Mouse (Mus musculus) C2C12 (cell line): ENCODE results near the gene Natd1. TPM values are rescaled to one million over a fixed set of nuclear protein-coding genes. Genes with fewer than 3 reads are reported as not detected.
A peak's percentile ranks its signal among the peaks of the same experiment; 100 is the strongest.

ENCODE experiments used
- H3K27me3 ChIP-seq: one replicate; pipeline ENCODE4 v1.6.1; 2011; ENCODE audit not compliant: control insufficient read depth, insufficient read depth, insufficient read length
- H3K36me3 ChIP-seq: one replicate; pipeline ENCODE4 v1.6.1; 2011; ENCODE audit not compliant: control insufficient read depth, insufficient read depth
- H3K4me3 ChIP-seq: one replicate; pipeline ENCODE4 v1.5.1; 2011; ENCODE audit warnings: mild to moderate bottlenecking, control low read depth; ENCODE audit not compliant: poor library complexity, insufficient read depth, severe bottlenecking
- H3K79me2 ChIP-seq: one replicate; pipeline ENCODE4 v1.6.1; 2011; ENCODE audit not compliant: control insufficient read depth, insufficient read depth
- H3K79me3 ChIP-seq: one replicate; pipeline ENCODE4 v1.6.1; 2011; ENCODE audit warnings: low read depth, control low read depth
- H3ac ChIP-seq: one replicate; pipeline ENCODE3; 2011; ENCODE audit warnings: low read depth; ENCODE audit not compliant: control insufficient read depth, insufficient read length
- CEBPB ChIP-seq: IDR thresholded peaks from one replicate; pipeline ENCODE4 v1.6.1; 2011; ENCODE audit warnings: low read depth, mild to moderate bottlenecking, control low read depth, moderate library complexity
- CTCF ChIP-seq: IDR thresholded peaks from one replicate; pipeline ENCODE4 v1.5.1; 2011; ENCODE audit not compliant: control insufficient read depth, insufficient read depth, insufficient read length
- FOSL1 ChIP-seq: IDR thresholded peaks from one replicate; pipeline ENCODE4 v1.8.0; 2011; ENCODE audit warnings: mild to moderate bottlenecking, low read length; ENCODE audit not compliant: poor library complexity, insufficient read depth, severe bottlenecking
- MAX ChIP-seq: IDR thresholded peaks from one replicate; pipeline ENCODE4 v1.6.1; 2011; ENCODE audit warnings: mild to moderate bottlenecking, control low read depth
- MYOD1 ChIP-seq: IDR thresholded peaks from one replicate; pipeline ENCODE4 v1.6.1; 2011; ENCODE audit warnings: low read depth; ENCODE audit not compliant: control insufficient read depth, insufficient read length
- MYOG ChIP-seq: IDR thresholded peaks from one replicate; pipeline ENCODE4 v1.6.1; 2011; ENCODE audit not compliant: control insufficient read depth, insufficient read length; ENCODE audit errors: extremely low read depth
- USF1 ChIP-seq: IDR thresholded peaks from one replicate; pipeline ENCODE4 v1.6.1; 2011; ENCODE audit warnings: low read depth, mild to moderate bottlenecking, control low read depth, moderate library complexity
- polyA plus RNA-seq: library from polyadenylated mRNA; unstranded; fragments of >200 nt; fragmentation: generic; extraction: Trizol; gene quantifications from one replicate; pipeline ENCODE4 v1.2.1, GENCODE M21; 2012; ENCODE audit warnings: missing spikeins

Natd1 gene
- polyA plus RNA-seq, 1 experiment, result 8.4 TPM

DNA sequence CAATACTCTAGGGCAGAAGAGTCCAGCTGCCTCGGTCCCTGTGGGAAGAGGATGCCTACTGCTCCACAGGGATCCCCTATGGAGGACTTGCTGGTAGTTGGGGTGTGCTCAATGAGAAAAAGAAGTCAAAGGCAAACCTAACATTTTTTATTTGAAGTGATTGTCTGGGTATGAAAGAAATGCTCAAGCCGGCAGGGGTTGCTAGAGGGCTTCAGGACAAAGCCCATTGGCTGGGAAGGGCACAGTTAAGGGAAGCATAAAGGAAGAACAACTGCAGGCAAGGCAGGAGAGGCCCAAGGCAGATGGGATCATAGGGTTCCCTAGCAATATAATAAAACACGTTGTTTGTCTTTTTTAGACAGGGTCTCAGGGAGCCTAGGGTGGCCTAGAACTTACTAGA, 6.5 kb downstream of the Natd1 start:
- Histone ChIP-seq H3K79me2 (no peaks in the 10 kb centered on the region), H3K4me3 (no peak overlapping the region), H3K36me3 (no peaks in the 10 kb centered on the region), H3ac (no peak overlapping the region), H3K79me3 (no peaks in the 10 kb centered on the region), H3K27me3 (no peaks in the 10 kb centered on the region)
- TF ChIP-seq MYOD1, result no peak
- no peak for TF ChIP-seq MAX
- no peak for TF ChIP-seq CTCF
- no peak for TF ChIP-seq USF1
- TF ChIP-seq CEBPB, result no peak
- no peak for TF ChIP-seq MYOG
- no peak for TF ChIP-seq FOSL1

DNA sequence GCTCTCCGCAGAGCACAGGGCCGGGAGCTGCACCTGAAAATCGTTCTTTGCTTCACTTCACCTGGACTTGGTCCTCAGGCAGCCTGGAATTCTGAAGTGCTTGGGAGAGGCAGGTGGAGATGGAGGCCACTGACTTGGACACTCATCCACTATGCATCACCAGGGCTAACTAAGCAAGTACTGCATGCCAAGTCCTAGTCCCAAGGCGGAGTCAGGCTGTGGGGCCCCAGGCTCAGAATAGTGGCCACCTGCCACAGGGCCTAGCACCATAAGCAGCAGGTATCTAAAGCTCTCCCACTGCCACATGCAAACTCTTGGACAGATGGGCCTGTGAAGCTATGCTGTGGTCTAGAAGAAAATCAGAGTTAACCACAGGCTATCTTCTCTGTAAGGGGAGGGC, 8.1 kb downstream of the Natd1 start:
- Histone ChIP-seq H3K36me3 (no peaks in the 10 kb centered on the region), H3K79me2 (no peaks in the 10 kb centered on the region), H3K79me3 (no peaks in the 10 kb centered on the region), H3K27me3 (no peaks in the 10 kb centered on the region), H3K4me3 (no peak overlapping the region), H3ac (no peak overlapping the region)
- TF ChIP-seq MYOD1 (no peak), USF1 (no peak)

DNA sequence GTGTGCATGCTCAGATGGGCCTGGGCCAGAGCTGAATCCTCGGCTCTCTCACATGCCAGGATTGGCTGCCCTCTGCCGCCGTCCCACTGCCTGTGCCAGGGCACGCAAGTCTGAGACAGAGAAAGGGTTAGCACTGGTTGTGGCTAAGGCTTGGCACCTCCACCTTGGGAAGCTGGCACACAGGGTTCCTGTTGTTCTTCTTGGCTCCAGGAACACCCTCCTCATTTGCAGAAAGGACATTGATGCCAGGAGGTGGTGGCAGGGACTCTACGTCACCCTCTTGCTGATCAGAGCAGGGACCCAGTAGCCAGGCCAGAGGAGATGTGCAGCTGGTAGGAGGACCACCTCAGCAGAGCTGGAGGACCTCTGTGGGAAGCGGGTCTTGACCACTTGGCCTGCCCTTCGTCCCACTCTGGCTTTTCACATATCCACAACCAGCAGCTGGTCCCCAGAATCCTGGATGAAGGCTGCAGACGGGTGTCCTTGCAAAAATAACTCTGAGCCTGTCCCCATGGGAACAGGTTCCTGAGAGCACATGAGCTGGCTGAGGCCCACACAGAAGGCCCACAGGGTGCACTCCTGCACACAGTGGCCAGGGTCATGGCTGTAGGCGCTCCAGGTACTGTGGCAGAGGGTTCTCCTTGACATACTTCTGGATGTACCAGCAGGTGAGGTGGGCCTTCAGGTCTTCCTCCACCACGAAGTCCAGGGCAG, 9.0 kb downstream of the Natd1 start:
- TF ChIP-seq MYOG, result no peak
- no peak for TF ChIP-seq FOSL1
- no peak for TF ChIP-seq CEBPB
- TF ChIP-seq CTCF, result no peak
- no peak for TF ChIP-seq MAX
- no peak for TF ChIP-seq USF1
- TF ChIP-seq MYOD1, result no peak
- no peaks in the 10 kb centered on the region for H3K79me2 ChIP-seq
- no peak overlapping the region for H3K4me3 ChIP-seq
- no peaks in the 10 kb centered on the region for H3K79me3 ChIP-seq
- H3K36me3 ChIP-seq, result no peaks in the 10 kb centered on the region
- H3K27me3 ChIP-seq, result no peaks in the 10 kb centered on the region
- no peak overlapping the region for H3ac ChIP-seq

- H3K27me3 ChIP-seq, result no peaks in the 10 kb centered on the region
- H3K79me2 ChIP-seq, result no peaks in the 10 kb centered on the region
- TF ChIP-seq MAX (no peak), FOSL1 (no peak), CTCF (no peak), MYOD1 (no peak), MYOG (no peak), CEBPB (no peak), USF1 (no peak)
- H3K4me3 ChIP-seq, result no peak overlapping the region
- no peaks in the 10 kb centered on the region for H3K79me3 ChIP-seq
- H3ac ChIP-seq, result no peak overlapping the region
- H3K36me3 ChIP-seq, result no peaks in the 10 kb centered on the region
Measured at GRCm38 (mm10) chr11:60903661-60904061, 10.9 kb downstream of the Natd1 start.

DNA sequence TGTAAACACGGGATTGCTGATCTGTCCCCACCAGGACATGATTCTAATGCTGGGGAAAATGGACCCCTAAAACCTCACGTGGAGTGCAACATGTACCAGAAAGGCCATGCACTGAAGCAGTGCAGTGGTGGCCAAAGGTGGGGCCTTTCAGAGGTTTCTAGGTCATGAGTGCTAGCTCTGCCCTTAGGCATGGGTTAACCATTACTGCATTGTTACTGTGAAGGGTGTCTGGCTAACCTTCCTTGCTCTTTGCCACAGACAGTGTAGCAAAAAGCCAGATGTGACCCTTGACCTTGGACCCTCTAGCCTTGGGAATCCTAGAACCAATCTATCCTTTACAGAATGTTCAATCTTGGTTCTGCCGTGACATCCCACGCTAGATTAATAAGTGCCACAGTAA, 12.1 kb downstream of the Natd1 start:
- H3K27me3 ChIP-seq, result no peaks in the 10 kb centered on the region
- no peak overlapping the region for H3K4me3 ChIP-seq
- H3K79me2 ChIP-seq, result no peaks in the 10 kb centered on the region
- no peaks in the 10 kb centered on the region for H3K36me3 ChIP-seq
- TF ChIP-seq CEBPB (no peak), MYOG (no peak), CTCF (no peak)
- no peaks in the 10 kb centered on the region for H3K79me3 ChIP-seq
- no peak overlapping the region for H3ac ChIP-seq

DNA sequence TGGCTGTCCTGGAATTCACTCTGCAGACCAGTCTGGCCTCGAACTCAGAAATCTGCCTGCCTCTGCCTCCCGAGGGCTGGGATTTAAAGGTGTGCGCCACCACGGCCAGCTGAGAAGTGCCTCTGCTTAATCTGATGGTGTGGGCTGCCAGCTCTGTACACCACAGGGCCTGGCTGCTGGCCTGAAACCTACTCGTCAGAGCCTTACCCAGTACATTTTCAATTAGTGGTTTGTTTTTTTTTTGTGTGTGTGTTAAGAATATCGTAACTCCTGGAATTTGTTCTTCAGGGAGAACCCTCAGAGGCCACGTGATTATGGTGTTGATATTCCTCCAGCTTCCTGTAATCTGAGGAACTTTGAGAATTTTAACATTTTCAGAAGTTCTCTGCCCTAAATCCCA, 12.5 kb downstream of the Natd1 start:
- H3K27me3 ChIP-seq, result no peaks in the 10 kb centered on the region

More for the DNA sequence above, 12.5 kb downstream of the Natd1 start:
- Histone ChIP-seq H3K4me3 (no peak overlapping the region), H3ac (no peak overlapping the region), H3K36me3 (no peaks in the 10 kb centered on the region), H3K79me2 (no peaks in the 10 kb centered on the region), H3K79me3 (no peaks in the 10 kb centered on the region)
- peak; percentile 16 for TF ChIP-seq USF1
- TF ChIP-seq CTCF, result no peak
